Mouse (Mus musculus) intestine, embryonic 14.5 days (tissue): ENCODE data around the gene Il9. TPM values are rescaled to one million over a fixed set of nuclear protein-coding genes. Genes with fewer than 3 reads are reported as not detected.

ENCODE experiments used
- ATAC-seq: fragments of 200-750 bp; cut with Nextera tagmentation; replicated peaks from 2 replicates; pipeline ENCODE4 v1.8.0; 2017; ENCODE audit warnings: low read depth, moderate number of reproducible peaks, moderate TSS enrichment, moderate library complexity; ENCODE audit not compliant: low FRiP score, low TSS enrichment
- DNase-seq: peaks from one replicate; pipeline ENCODE4 v3.0.0-alpha.2; 2018; ENCODE audit warnings: low spot score
- H3K27ac ChIP-seq: fragments of 300-500 bp; sonication (generic); 2 replicates; pipeline ENCODE4 v1.5.1; 2014; ENCODE audit warnings: low read depth, mild to moderate bottlenecking, control low read depth
- H3K27me3 ChIP-seq: fragments of 300-500 bp; sonication (generic); replicated peaks from 2 replicates; pipeline ENCODE4 v1.6.1; 2014; ENCODE audit warnings: low read length, control low read depth; ENCODE audit not compliant: control insufficient read depth, insufficient read depth
- H3K36me3 ChIP-seq: fragments of 300-500 bp; sonication (generic); 2 replicates; pipeline ENCODE4 v1.6.1; 2014; ENCODE audit warnings: low read length, control low read depth; ENCODE audit not compliant: control insufficient read depth, insufficient read depth
- H3K4me1 ChIP-seq: fragments of 300-500 bp; sonication (generic); replicated peaks from 2 replicates; pipeline ENCODE4 v1.6.1; 2014; ENCODE audit warnings: low read length, control low read depth, mixed read lengths; ENCODE audit not compliant: control insufficient read depth, insufficient read depth
- H3K4me2 ChIP-seq: fragments of 300-500 bp; sonication (generic); 2 replicates; pipeline ENCODE4 v1.6.1; 2014; ENCODE audit warnings: low read length
- H3K4me3 ChIP-seq: fragments of 300-500 bp; sonication (generic); 2 replicates; pipeline ENCODE4 v1.5.1; 2014; ENCODE audit warnings: low read depth, low read length, control low read depth, mixed read lengths
- H3K9ac ChIP-seq: fragments of 300-500 bp; sonication (generic); 2 replicates; pipeline ENCODE4 v1.6.1; 2014; ENCODE audit warnings: mild to moderate bottlenecking, low read length
- H3K9me3 ChIP-seq: fragments of 300-500 bp; sonication (generic); 2 replicates; pipeline ENCODE4 v1.6.1; 2016; ENCODE audit warnings: low read length, control low read depth; ENCODE audit not compliant: control insufficient read depth
- WGBS: fragments of 180-500 bp; shearing (Covaris S2); extraction: QIAGEN DNeasy Blood & Tissue Kit; methylation state at CpG from one replicate; pipeline ENCODE4 v1.1.7; 2014; 5-methylcytosine and 5-hydroxymethylcytosine counted together
- polyA plus RNA-seq: library from polyadenylated mRNA; unstranded; fragments of >200 nt; fragmentation: Nextera tagmentation; extraction: Ambion mirVana; gene quantifications from 2 replicates; pipeline ENCODE4 v1.2.1, GENCODE M21; 2014

Il9 gene
- polyA plus RNA-seq, 1 experiment from 2014 or later = not detected

DNA sequence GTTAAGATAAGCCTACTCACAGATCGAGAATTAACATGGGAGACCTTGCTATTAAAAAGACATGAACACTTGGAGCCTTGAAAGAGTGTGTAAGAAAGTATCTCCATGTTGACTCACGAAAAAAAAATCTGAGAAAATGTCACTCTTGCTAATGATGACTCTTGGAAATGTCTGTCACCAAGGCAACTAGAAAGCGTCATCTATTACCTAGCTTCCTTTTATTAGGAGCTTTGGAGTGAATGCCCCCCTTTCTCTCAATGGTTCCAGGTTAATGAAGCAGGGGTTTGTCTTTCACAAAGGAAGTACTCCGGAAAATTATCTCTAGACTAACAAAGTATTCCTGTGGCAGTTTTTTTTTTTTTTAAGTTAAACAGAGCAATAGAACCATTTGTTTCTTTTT lies 34.3 kb upstream of the Il9 start:
- Histone ChIP-seq H3K27me3 (no peaks in the 10 kb centered on the region), H3K4me3 (no peak overlapping the region), H3K4me2 (no peak overlapping the region), H3K27ac (no peak overlapping the region), H3K4me1 (no peaks in the 10 kb centered on the region), H3K9me3 (no peaks in the 10 kb centered on the region), H3K9ac (no peak overlapping the region), H3K36me3 (no peaks in the 10 kb centered on the region)
- DNase-seq (no peak), ATAC-seq (no peak)
- WGBS = 62% methylated on average over 4 of the region's 4 CpGs

DNA sequence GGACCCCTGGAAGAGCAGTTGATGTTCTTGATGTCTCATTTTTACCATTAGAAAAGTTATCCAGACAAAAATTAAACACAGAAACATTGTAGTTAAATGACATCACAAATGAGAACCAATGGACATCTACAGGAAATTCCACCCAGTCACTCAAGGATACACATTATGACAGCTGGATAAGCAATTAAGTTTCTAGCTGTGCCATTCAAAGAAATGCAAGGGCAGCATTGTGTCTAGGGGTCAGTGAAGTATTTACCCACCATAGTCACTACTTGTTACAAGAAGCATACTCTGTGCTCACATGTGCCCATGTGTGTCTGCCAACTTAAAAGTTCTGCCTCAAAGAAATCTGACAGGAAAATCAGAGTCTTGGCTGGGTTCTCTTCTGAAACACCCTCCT lies 31.5 kb upstream of the Il9 start:
- DNase-seq (no peak), ATAC-seq (no peak)
- Histone ChIP-seq H3K27me3 (no peaks in the 10 kb centered on the region), H3K27ac (no peak overlapping the region), H3K4me3 (no peak overlapping the region), H3K4me1 (no peaks in the 10 kb centered on the region), H3K36me3 (no peaks in the 10 kb centered on the region), H3K9ac (no peak overlapping the region), H3K9me3 (no peaks in the 10 kb centered on the region), H3K4me2 (no peak overlapping the region)

DNA sequence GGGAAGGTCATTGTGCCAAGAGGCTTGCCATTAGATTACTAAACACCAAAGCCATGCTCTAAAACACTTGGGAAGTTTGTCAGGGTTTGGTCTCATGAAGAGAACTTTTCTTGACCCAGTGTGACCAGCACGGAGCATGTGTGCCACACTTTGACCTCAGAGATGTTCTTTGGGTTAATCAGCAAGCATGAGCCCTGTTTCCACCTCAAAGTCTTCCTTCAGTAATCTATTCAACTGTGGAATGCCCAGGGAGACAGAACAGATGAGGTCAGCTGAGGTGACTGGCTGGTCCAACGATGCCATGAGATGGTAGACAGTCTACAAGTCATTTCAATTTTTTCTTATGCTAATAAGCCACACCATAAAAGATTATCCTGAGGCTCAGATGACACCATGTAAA lies 27.8 kb upstream of the Il9 start:
- no peak overlapping the region for H3K27ac ChIP-seq
- H3K9me3 ChIP-seq = no peaks in the 10 kb centered on the region
- WGBS = 85% methylated on average over 2 of the region's 2 CpGs
- no peak overlapping the region for H3K9ac ChIP-seq
- DNase-seq (no peak), ATAC-seq (no peak)
- no peak overlapping the region for H3K4me3 ChIP-seq
- no peaks in the 10 kb centered on the region for H3K27me3 ChIP-seq
- H3K4me1 ChIP-seq = no peaks in the 10 kb centered on the region
- no peak overlapping the region for H3K4me2 ChIP-seq
- no peaks in the 10 kb centered on the region for H3K36me3 ChIP-seq

DNA sequence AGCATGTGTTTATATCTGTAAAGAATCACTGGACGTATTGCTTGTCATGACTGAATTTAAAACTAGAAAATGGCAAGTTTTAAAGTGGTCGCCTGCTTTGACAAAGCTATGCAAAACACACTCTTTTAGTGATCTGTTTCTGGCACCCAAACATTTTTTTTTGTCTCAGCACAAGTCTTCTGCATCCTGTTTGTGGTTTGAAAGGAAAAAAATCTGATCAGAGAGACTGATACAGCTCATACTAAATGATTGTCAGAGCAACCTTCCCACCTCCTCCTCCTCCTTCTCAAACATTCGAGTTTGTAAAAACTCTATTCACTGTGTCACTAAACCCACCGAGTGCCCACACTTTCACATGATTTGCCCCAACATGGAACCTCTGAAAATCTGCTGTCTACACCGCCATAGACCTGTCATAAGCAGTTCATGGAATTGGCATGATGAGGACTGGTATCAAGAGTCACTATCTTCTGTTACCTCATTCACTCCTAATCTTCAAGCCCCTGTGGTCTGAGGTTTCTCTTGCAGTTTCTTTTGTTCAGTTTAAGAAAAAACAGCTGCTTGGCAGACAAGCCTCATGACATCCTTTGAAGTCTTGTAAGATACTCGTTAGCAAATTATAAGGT lies 24.9 kb upstream of the Il9 start:
- no peak overlapping the region for H3K4me3 ChIP-seq
- H3K27ac ChIP-seq = no peak overlapping the region
- DNase-seq (no peak), ATAC-seq (no peak)
- H3K4me1 ChIP-seq = no peaks in the 10 kb centered on the region
- 71% methylated on average over 6 of the region's 6 CpGs for WGBS
- H3K27me3 ChIP-seq = no peaks in the 10 kb centered on the region
- H3K4me2 ChIP-seq = no peak overlapping the region
- H3K9me3 ChIP-seq = no peaks in the 10 kb centered on the region
- H3K9ac ChIP-seq = no peak overlapping the region
- no peaks in the 10 kb centered on the region for H3K36me3 ChIP-seq

DNA sequence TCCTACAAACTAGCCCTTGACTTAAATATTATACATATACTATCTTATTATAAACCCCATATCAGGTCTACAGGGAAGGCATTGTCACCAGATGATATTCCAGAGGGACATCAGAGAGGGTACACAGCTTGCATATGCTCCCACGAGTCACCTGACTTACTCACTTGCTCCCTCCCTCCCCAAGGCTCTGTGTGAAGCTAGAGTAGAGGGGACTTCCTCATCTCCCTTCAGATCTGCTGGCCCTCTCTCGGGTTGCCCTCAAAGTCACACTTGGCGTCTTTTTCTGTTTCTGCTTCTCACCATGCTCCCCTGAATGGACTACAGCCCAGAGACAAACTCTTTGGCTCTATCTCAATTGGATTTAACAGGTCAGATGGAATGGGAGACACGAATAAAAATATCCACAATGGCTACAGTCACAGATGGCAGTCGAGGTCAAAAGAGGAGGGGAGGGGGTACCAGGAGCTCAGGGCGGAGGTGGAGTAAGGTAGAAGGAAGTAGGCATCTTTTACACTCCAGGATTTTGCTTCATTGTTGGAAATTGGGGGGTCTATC lies 19.9 kb upstream of the Il9 start:
- WGBS = 76% methylated on average over 6 of the region's 6 CpGs
- Histone ChIP-seq H3K9ac (no peak overlapping the region), H3K4me1 (no peaks in the 10 kb centered on the region), H3K27me3 (no peaks in the 10 kb centered on the region), H3K4me3 (no peak overlapping the region), H3K9me3 (no peaks in the 10 kb centered on the region), H3K4me2 (no peak overlapping the region), H3K36me3 (no peaks in the 10 kb centered on the region), H3K27ac (no peak overlapping the region)
- DNase-seq (no peak), ATAC-seq (no peak)

DNA sequence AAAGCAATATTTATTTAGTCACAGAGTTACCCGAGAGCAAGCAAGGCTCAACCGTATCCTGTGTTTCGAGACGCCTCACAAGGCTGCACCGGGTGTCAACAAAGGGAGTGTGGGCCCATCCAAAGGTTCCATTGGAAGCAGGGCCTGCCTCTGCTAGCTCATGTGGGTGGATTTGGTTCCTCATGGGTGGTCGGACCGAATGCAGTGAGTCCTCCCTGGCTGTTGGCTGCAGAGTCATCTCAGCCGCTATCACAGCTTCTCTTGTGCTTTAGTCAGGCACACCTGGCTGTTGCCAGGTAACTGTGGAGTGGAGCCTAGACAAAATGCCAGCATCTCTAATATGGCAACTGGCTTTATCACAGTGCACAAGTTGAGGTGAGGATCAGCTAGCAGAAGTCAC lies 18.6 kb upstream of the Il9 start:
- WGBS = 83% methylated on average over 8 of the region's 8 CpGs
- Histone ChIP-seq H3K4me2 (no peak overlapping the region), H3K9ac (no peak overlapping the region), H3K27me3 (no peaks in the 10 kb centered on the region), H3K9me3 (no peaks in the 10 kb centered on the region), H3K4me1 (no peaks in the 10 kb centered on the region), H3K4me3 (no peak overlapping the region), H3K36me3 (no peaks in the 10 kb centered on the region), H3K27ac (no peak overlapping the region)
- no peak for ATAC-seq
- DNase-seq = no peak

DNA sequence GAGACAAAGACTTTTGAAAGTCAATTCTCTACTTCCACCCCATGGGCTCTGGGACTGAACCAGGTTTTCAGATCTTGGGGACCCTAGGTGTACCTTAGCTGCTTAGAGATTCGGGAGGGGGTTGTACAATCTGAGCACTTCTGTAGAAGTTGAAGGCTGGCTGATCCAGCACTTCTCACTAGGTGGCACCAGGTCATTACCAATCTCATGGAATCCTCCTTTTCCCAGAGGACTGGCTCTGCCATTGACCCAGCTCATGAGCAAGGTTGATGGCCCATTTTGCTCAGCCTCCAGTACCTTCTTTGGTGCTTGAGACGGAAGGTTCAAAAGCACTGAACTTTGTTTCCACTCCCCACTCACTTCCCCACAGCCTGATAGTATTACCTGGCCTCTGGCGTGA lies 18.1 kb upstream of the Il9 start:
- H3K4me2 ChIP-seq = no peak overlapping the region
- H3K4me3 ChIP-seq = no peak overlapping the region
- ATAC-seq (no peak), DNase-seq (no peak)
- no peak overlapping the region for H3K27ac ChIP-seq
- no peaks in the 10 kb centered on the region for H3K27me3 ChIP-seq
- no peaks in the 10 kb centered on the region for H3K4me1 ChIP-seq
- 71% methylated on average over 3 of the region's 3 CpGs for WGBS
- no peak overlapping the region for H3K9ac ChIP-seq
- no peaks in the 10 kb centered on the region for H3K9me3 ChIP-seq
- no peaks in the 10 kb centered on the region for H3K36me3 ChIP-seq

DNA sequence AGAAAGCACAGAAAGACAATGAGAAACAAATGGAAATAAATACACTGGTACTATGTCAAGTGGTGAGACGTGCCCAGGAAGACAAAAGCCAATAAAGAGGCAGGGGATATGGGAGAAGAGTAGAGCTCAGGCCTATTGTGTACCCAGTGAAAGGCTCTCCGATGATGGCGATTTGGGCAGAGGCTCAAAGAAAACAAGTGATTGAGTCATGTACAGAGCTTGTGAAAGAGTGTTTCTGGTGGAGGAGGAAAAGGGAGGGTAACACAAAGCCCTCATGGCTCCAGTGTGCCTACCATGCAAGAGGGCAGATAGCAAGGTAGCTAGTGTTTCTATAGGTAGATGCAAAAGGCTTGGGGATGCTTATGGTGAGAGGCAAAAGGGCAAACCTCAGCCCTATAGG lies 12.4 kb upstream of the Il9 start:
- 70% methylated on average over 3 of the region's 3 CpGs for WGBS
- no peak overlapping the region for H3K27ac ChIP-seq
- DNase-seq = no peak
- H3K4me2 ChIP-seq = no peak overlapping the region
- no peak overlapping the region for H3K4me3 ChIP-seq
- H3K4me1 ChIP-seq = no peaks in the 10 kb centered on the region
- H3K9ac ChIP-seq = no peak overlapping the region
- H3K9me3 ChIP-seq = no peaks in the 10 kb centered on the region
- no peaks in the 10 kb centered on the region for H3K27me3 ChIP-seq
- no peak for ATAC-seq
- H3K36me3 ChIP-seq = no peaks in the 10 kb centered on the region

DNA sequence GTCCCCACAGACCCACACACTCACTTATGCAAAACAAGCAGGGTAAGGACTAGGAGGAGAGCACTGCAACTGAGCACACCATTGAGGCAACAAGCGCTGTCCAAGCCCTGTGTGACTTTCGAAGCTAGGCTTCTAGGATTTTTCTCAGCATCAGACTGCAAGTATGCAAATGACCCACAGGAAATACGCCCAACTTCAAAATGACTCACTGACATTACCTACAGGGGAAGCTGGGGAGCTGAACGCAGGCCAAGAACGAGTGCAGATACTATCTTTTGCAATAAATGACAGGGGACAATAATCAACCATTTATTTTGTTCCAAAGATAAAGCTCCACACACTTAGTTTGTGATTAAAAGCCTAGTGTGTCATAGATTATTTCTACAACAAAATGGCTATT lies 6.0 kb upstream of the Il9 start:
- Histone ChIP-seq H3K27ac (no peak overlapping the region), H3K9ac (no peak overlapping the region), H3K27me3 (no peaks in the 10 kb centered on the region), H3K9me3 (no peaks in the 10 kb centered on the region), H3K4me2 (no peak overlapping the region), H3K4me3 (no peak overlapping the region), H3K4me1 (no peaks in the 10 kb centered on the region), H3K36me3 (no peaks in the 10 kb centered on the region)
- ATAC-seq (no peak), DNase-seq (no peak)
- WGBS = 60% methylated on average over 5 of the region's 5 CpGs
